Mouse (Mus musculus) WW6 (cell line): ENCODE data around the gene Bik.

Source experiments
- DNase-seq: peaks from one replicate; pipeline ENCODE4 v3.0.0-alpha.2; 2013; ENCODE audit warnings: low read depth, low spot score

The Bik gene

GRCm38 (mm10) chr15:83583419-83584156 lies 56.9 kb downstream of the Bik start:
- no peak for DNase-seq

GRCm38 (mm10) chr15:83584741-83585220 lies 58.1 kb downstream of the Bik start:
- no peak for DNase-seq

- DNase-seq, result no peak
Measured at GRCm38 (mm10) chr15:83590841-83591240, 64.2 kb downstream of the Bik start.

GRCm38 (mm10) chr15:83591758-83592157 lies 65.1 kb downstream of the Bik start:
- DNase-seq, result no peak

- DNase-seq, result no peak
Measured at GRCm38 (mm10) chr15:83592260-83593188, 65.9 kb downstream of the Bik start.

- DNase-seq, result no peak
Measured at GRCm38 (mm10) chr15:83593189-83593585, 66.5 kb downstream of the Bik start.

- no peak for DNase-seq
Measured at GRCm38 (mm10) chr15:83593702-83594512, 67.2 kb downstream of the Bik start.
